Mouse (Mus musculus) olfactory bulb, adult 2 months (tissue): ENCODE measurements around the gene Wfdc5. TPM values are rescaled to one million over a fixed set of nuclear protein-coding genes. Genes with fewer than 3 reads are reported as not detected.
"Not testable (repeated sequence)": the region's sequence is repeated elsewhere in the genome, so short reads cannot be mapped to it uniquely, and the experiment has no call there.

Experiments
- H3K27ac ChIP-seq: fragments of 200-500 bp; 2 replicates; pipeline ENCODE4 v1.5.1; 2012; ENCODE audit warnings: low read depth, low read length; ENCODE audit not compliant: insufficient read depth
- H3K4me1 ChIP-seq: fragments of 200-500 bp; 2 replicates; pipeline ENCODE4 v1.6.1; 2012; ENCODE audit warnings: low read length; ENCODE audit not compliant: control insufficient read depth, insufficient read depth
- H3K4me3 ChIP-seq: fragments of 200-500 bp; 2 replicates; pipeline ENCODE4 v1.5.1; 2012; ENCODE audit warnings: mild to moderate bottlenecking, low read depth, low read length, moderate library complexity; ENCODE audit not compliant: insufficient read depth
- CTCF ChIP-seq: fragments of 200-500 bp; IDR thresholded peaks from 2 replicates; pipeline ENCODE4 v1.5.1; 2012; ENCODE audit warnings: low read depth, mild to moderate bottlenecking, low read length, moderate library complexity; ENCODE audit not compliant: insufficient read depth
- POLR2A ChIP-seq: fragments of 200-500 bp; IDR thresholded peaks from 2 replicates; pipeline ENCODE4 v1.6.1; 2012; ENCODE audit warnings: mild to moderate bottlenecking, low read depth, low read length, moderate library complexity; ENCODE audit not compliant: insufficient read depth
- WGBS: fragments of 180-500 bp; shearing (Covaris S2); methylation state at CpG from one replicate; pipeline ENCODE4 v1.1.7; 2018; 5-methylcytosine and 5-hydroxymethylcytosine counted together
- polyA plus RNA-seq: library from polyadenylated mRNA; stranded (reverse); fragments of >200 nt; gene quantifications from 2 replicates; pipeline ENCODE4 v1.2.4, GENCODE M21; 2012; ENCODE audit warnings: low replicate concordance; ENCODE audit not compliant: missing spikeins, insufficient read depth, insufficient read length

Wfdc5 gene
- not detected in 2 replicates for polyA plus RNA-seq

GRCm38 (mm10) chr2:164182692-164183255 is at the start of gene Wfdc5:
TSS of gene Wfdc5 (minus strand) at chr2:164182742.
- TF ChIP-seq CTCF: no peak
- no peak for TF ChIP-seq POLR2A
- Histone ChIP-seq H3K27ac (no peak within 1 kb of the TSS), H3K4me3 (no peak within 1 kb of the TSS), H3K4me1 (no peaks in the 10 kb centered on the region)
- WGBS: 90% methylated on average over 7 of the region's 7 CpGs

DNA sequence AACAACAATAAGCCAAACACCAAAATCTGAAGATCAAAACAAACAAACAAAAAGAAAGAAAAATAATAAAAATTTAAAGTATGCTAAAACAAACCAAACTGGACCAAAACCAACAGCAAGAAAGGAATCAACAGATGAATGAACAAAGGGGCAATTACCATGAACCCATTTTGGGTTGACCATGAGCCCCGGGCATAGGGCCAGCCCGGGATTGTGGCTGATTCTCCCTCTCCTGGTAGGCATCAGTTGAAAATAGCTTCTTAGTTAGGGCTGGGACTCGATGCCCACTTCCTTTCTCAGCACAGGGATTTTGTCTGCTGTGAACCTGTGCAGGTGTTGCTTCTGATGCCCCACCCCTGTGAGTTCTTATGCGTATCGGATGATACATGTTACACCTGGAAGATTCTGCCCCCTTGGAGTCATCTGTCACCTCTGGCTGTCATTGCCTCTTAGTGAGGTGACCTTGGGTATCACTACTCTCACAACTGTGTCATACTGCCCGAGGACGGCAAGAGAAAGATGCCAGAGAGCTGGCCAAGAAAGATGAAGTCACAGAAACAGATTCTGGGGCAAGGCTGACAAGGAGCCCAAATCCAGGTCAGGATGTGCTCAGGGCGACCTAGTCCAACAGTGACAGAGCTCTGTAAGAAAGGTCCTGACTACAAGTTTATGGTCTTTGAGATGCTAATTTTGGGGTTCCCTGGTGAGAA is 46.0 kb upstream of the Wfdc5 start:
- 70% methylated on average over 8 of the region's 8 CpGs for WGBS
- Histone ChIP-seq H3K4me1 (no peaks in the 10 kb centered on the region), H3K27ac (no peak overlapping the region), H3K4me3 (no peak overlapping the region)
- TF ChIP-seq CTCF: no peak
- TF ChIP-seq POLR2A: no peak

GRCm38 (mm10) chr2:164221522-164221921 is 39.0 kb upstream of the Wfdc5 start, which contains the start of gene Wfdc15b:
TSS of gene Wfdc15b (minus strand) at chr2:164221660.
- 80% methylated on average over 11 of the region's 11 CpGs for WGBS
- Histone ChIP-seq H3K4me3 (no peak within 1 kb of the TSS), H3K27ac (no peak within 1 kb of the TSS), H3K4me1 (no peaks in the 10 kb centered on the region)
- TF ChIP-seq CTCF (no peak), POLR2A (no peak)

- 91% methylated on average over 9 of the region's 9 CpGs for WGBS
- TF ChIP-seq CTCF (no peak), POLR2A (no peak)
- Histone ChIP-seq H3K4me3 (no peak overlapping the region), H3K4me1 (no peaks in the 10 kb centered on the region), H3K27ac (no peak overlapping the region)
These were observed 36.8 kb upstream of the Wfdc5 start for GRCm38 (mm10) chr2:164219295-164219694.

GRCm38 (mm10) chr2:164212711-164213110 is 30.2 kb upstream of the Wfdc5 start:
- H3K4me3 ChIP-seq: no peak overlapping the region
- TF ChIP-seq POLR2A (no peak), CTCF (no peak)
- WGBS: 80% methylated on average over 5 of the region's 5 CpGs
- no peak overlapping the region for H3K27ac ChIP-seq
- H3K4me1 ChIP-seq: no peaks in the 10 kb centered on the region

DNA sequence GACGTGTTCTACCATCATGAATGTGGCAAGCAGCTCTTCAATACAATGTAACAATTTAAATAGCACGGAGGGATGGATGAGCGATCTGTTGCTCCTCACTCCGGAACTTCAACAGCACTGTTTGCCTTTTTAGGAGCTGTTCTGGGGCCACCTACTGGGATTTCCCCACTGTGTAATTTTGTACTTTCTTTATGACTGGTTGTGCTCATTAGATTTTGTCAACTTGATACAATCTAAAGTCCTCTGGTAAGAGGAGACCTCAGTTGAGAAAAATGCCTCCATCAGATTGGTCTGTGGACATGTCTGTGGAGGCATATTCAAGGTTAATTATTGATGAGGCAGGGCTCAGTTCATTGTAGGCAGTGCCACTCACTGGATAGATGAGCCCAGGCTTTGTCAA is 28.4 kb upstream of the Wfdc5 start:
- TF ChIP-seq CTCF: no peak
- H3K27ac ChIP-seq: no peak overlapping the region
- no peak overlapping the region for H3K4me3 ChIP-seq
- 72% methylated on average over 4 of the region's 4 CpGs for WGBS
- no peaks in the 10 kb centered on the region for H3K4me1 ChIP-seq

DNA sequence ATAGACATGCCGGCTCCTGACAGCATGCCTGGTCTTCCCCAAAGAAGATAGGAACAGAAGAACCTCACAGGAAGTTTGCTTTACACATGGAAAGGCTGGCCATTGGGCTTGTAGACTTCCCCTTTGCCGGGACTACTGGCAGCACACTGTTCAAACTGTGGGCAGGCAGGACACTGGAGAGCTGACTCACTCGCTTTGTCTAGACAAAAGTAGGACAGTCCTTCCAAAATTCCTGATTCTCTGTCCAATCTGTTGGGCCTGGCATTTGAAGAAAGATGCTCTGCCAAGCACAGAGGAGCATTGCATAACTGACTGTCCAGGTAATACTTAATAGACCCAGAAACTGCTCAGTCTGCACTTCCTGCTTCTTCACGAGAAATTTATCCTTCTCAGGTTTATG is 24.1 kb upstream of the Wfdc5 start:
- no peak for TF ChIP-seq CTCF
- no peak for TF ChIP-seq POLR2A
- no peak overlapping the region for H3K27ac ChIP-seq
- no peak overlapping the region for H3K4me3 ChIP-seq
- H3K4me1 ChIP-seq: no peaks in the 10 kb centered on the region
- 84% methylated on average over 4 of the region's 4 CpGs for WGBS

DNA sequence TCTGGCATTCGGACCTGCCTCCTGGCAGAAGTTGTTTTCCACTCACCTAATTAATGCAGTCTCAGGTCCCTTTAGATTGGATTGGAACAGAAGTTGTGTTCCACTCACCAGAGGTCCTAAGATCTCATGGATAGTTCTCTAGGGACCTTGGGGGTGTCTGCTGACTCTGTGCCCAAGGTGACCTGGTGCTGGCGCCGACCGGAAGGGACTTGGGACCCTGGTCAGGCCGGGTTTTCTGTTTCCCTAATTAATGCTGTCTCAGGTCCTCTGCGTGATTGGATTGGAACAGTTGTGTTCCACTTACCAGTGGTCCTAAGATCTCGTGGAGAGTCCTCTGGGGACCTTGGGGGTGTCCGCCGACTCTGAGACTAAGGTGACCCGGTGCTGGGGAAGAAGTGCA is 23.5 kb upstream of the Wfdc5 start:
- H3K4me1 ChIP-seq, H3K4me3 ChIP-seq, H3K27ac ChIP-seq: not testable (repeated sequence)
- 92% methylated on average over 10 of the region's 10 CpGs for WGBS

- 85% methylated on average over 20 of the region's 20 CpGs for WGBS
- Histone ChIP-seq H3K27ac (no peak within 1 kb of the TSS), H3K4me1 (no peaks in the 10 kb centered on the region), H3K4me3 (no peak within 1 kb of the TSS)
- TF ChIP-seq POLR2A (no peak), CTCF (no peak)
These were observed 17.2 kb upstream of the Wfdc5 start, which contains the start of gene Wfdc15a for GRCm38 (mm10) chr2:164199626-164200327. TSS of gene Wfdc15a (minus strand) at chr2:164200130.

GRCm38 (mm10) chr2:164196700-164196990 is 14.1 kb upstream of the Wfdc5 start:
- no peak overlapping the region for H3K27ac ChIP-seq
- no peak for TF ChIP-seq POLR2A
- no peak for TF ChIP-seq CTCF
- no peak overlapping the region for H3K4me3 ChIP-seq
- no peaks in the 10 kb centered on the region for H3K4me1 ChIP-seq
- 86% methylated on average over 5 of the region's 5 CpGs for WGBS
